Mouse (Mus musculus) ovary, adult 18-20 months (tissue): ENCODE results near the gene Wdfy3.
"Not testable (repeated sequence)": the region's sequence is repeated elsewhere in the genome, so short reads cannot be mapped to it uniquely, and the experiment has no call there.

Source experiments
- DNase-seq: peaks from one replicate; pipeline ENCODE4 v3.0.0; 2022; ENCODE audit warnings: low spot score, mixed read lengths

Gene Wdfy3

GRCm38 (mm10) chr5:101882191-101882590, 187.5 kb downstream of the Wdfy3 start:
- DNase-seq: no peak

GRCm38 (mm10) chr5:101879914-101880313, 189.8 kb downstream of the Wdfy3 start:
- DNase-seq: no peak

DNA sequence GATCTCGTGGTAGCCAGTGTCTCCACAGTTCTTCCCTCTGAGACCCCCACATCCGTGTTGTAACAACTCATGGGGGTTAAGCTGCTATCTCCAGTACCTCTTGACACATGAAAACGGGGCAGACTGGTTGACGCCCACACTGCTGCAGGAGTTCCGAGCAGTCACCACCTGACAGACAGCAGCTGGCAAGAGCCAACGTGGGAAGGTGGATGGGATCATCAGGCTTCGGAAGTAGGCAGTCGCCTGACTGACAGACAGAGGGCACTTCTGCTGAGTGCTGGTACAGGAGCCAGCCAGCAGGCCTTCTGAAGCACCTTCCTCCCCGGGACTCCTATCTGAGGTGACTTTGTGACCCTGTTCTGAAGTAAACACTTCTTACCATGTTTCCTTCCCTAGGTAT, 191.3 kb downstream of the Wdfy3 start:
- DNase-seq: no peak

- no peak for DNase-seq
Measured at GRCm38 (mm10) chr5:101876185-101876584, 193.5 kb downstream of the Wdfy3 start.

GRCm38 (mm10) chr5:101866722-101867121, 203.0 kb downstream of the Wdfy3 start:
- no peak for DNase-seq

- no peak for DNase-seq
Measured at GRCm38 (mm10) chr5:101863946-101864345, 205.8 kb downstream of the Wdfy3 start.

- DNase-seq: no peak
Measured at GRCm38 (mm10) chr5:101862651-101863050, 207.1 kb downstream of the Wdfy3 start.

DNA sequence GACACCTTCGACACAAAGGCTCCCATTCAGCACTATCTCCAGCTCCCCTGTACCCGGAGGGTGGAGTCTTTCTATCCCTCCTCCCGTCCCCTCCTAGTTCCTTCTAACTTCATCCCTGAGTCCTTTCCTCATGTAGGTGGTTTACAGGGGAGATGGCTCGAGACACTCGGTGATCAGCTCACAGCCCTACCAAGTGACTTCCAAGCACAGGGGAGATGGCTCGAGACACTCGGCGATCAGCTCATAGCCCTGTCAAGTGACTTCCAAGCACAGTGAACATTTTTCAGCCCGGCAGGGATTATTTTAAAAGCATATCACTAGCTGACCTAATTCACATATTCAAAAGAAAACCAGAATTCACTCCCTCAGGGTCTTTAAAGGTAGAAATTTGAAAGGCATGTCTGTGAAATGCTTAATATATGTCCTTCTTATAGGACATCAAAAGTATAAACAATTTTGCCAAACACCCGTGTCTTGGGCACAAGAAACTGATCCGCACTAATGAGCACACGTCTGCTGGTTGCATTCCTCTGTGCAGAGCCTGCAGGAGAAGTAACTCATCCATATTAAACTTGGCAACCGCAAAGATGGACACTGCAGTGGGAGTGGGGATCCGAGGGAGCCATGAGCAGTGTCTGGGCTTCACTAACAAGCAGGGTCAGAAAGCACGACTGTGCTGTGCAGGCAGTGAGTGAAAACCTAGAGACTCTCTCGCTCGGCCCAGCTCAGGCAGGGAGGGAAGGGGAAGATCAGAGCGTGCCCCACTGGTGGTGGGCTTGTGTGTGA, 207.7 kb downstream of the Wdfy3 start:
- DNase-seq: no peak

GRCm38 (mm10) chr5:101858891-101859436, 210.8 kb downstream of the Wdfy3 start:
- DNase-seq: no peak

DNA sequence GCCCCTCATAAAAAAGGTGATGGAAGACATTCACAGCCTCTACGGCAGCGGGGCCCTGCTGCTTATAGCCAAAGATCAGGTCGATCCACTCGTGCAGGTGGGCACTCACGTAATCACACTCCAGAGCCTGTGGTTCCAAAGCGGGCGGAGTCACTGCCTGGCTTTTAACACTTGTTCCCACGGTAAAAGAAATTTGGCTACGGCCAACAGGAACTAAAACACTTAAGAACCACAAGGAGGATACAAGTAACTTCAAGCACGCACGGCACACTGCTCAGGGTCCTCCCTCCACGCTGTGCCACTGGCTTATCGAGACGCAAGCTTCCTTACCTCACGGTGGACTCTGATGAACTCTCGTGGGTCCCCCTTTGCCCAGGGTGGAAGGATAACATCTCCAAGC, 214.2 kb downstream of the Wdfy3 start:
- DNase-seq: no peak

- no peak for DNase-seq
Measured at GRCm38 (mm10) chr5:101854667-101855066, 215.1 kb downstream of the Wdfy3 start.

- DNase-seq: no peak
Measured at GRCm38 (mm10) chr5:101854100-101854499, 215.6 kb downstream of the Wdfy3 start.

DNA sequence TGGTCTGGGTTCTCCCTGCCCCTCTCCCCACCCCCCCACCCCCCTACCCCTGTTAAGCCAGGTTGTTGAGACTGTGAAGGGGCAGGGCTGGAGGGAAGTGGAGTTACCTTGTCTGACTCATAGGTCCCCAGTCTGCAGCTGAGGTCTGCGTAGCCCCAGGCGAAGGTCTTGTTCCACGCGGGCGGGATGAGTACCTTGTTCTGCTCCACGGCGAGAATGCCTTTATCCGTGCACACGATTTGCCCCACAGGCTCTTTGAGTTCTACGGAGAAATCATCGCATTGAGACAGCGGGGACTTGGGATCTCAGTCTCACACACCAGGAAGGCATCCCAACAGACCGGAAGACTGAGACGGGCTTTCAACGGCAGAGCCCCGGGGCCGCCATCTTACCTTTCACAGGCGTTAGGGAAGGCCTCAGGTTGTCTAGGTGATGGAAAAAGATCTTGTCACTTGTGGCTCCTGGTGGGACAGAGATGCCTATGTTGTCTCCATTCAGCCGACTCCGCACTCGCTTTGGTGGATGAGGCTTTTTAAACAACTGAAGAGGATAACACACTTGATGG, 217.5 kb downstream of the Wdfy3 start:
- no peak for DNase-seq

DNA sequence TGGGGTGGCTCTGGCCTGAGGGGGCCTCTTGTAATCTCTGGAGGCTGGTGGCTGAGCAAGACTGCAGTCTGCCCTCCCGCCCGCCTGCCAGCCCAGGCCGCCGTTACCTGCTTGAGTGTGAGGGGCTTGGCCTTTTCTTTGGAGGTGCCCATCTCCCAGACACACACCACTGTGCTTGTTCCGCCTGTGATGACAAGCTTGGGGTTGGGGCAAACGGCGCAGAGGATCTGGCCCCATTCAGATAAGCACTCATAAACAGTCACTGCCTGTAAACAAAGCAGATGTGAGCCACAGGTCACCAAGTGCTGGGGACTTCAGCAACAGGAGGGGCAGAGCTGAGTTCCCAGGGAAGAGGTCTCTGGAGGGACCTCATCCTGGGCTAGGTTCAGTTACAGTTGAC, 218.6 kb downstream of the Wdfy3 start:
- no peak for DNase-seq

DNA sequence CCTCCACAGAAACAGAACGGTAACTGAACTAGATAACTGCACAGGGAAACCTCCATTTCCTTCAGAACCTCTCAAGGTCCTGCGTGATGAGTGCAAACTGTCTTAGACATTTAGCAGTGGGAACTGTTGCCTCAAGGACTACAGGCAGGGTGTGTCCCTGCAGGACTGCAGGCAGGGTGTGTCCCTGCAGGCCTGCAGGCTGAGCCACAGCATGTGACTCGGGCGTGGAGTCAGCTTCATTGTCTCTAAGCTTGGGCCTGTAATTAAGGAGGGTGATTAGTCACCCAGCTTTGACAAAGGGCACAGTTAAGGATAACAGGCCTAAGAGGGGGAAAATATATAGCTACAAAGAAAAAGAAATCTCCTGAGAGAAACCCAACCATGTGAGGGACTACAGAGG, 222.0 kb downstream of the Wdfy3 start:
- DNase-seq: no peak

DNA sequence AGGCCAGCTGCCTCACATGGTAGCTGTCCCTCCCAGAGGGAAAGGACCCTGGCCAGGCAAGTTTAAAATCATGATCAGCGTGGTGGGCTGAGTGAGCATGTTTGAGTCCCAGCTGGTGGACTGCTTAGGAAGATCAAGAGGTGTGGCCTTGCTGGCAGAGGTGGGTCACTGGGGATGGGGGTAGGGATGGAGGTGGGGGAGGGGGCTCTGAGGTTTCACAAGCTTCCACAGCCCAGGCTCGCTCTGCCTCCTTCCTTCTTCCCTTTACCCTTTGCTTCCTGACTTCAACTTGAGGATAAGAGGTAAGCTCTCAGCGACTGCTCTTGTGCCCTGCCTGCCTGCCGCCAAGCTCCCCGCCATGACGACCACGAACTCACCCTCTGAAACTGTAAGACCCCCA, 222.4 kb downstream of the Wdfy3 start:
- DNase-seq: no peak

DNA sequence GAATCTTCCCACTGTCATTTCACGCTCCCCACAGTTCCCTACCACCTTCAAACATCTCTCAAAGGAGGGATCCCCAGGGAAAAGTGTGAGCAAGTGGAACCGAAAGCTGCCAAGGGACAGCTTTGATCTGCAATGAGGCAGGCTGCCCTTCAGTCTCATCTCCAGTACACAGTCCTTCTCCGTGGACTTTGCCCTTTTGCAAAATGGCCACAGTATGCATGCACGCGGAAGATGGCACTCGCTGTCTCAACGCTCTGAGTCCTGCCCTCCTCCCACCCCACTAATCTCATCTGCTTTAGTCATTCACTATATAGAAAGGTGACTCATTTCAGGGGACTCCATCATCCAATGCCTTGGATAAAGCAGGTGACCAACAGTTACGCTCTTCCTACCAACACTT, 223.8 kb downstream of the Wdfy3 start:
- DNase-seq: no peak

DNA sequence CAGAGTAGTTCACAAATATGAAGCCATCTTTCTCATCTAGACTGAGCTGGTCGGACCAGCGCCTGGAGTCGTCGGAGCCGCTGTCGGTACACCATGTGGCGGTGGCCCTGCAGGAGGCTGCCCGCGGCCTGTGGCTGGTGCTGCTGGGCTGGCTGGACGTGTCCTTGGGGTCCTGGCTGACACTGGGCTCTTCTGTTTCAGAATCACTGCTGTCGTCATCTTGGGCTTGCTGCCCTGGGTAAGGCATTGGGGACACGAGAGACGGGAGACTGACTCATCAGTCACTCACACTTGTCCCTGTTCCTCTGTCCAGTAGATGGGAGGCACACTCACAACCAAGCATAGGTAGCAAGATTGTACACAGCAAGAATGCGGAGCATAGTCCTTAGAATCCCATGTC, 224.7 kb downstream of the Wdfy3 start:
- no peak for DNase-seq

DNA sequence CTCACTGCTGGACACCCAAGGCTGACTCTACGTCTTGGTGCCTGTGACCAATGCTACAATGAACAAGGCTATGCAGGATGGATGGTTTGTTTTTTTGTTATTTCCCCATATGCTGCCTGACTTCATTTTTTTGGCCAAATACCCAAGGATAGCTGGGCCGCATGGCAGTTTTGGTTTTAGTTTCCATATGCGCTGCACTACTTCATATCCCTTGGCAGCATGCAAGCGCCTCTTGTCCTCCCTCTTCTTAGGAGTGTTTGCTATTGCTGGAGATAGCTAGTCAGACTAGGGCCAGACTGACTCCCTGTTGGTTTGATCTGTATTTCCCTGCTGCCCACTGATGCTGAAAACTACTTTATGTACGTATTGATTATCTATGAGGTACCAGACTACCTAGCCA, 229.2 kb downstream of the Wdfy3 start:
- DNase-seq: no peak

GRCm38 (mm10) chr5:101837605-101838004, 232.1 kb downstream of the Wdfy3 start:
- not testable (repeated sequence) for DNase-seq

GRCm38 (mm10) chr5:101836221-101836620, 233.5 kb downstream of the Wdfy3 start:
- no peak for DNase-seq

GRCm38 (mm10) chr5:101833875-101834274, 235.8 kb downstream of the Wdfy3 start:
- no peak for DNase-seq

- DNase-seq: no peak
Measured at GRCm38 (mm10) chr5:101832991-101833390, 236.7 kb downstream of the Wdfy3 start.

GRCm38 (mm10) chr5:101832042-101832441, 237.7 kb downstream of the Wdfy3 start:
- DNase-seq: no peak
